Mouse (Mus musculus): ENCODE results near the gene Ttll3. TPM values are rescaled to one million over a fixed set of nuclear protein-coding genes. Genes with fewer than 3 reads are reported as not detected.
A peak's percentile ranks its signal among the peaks of the same experiment; 100 is the strongest.

The Ttll3 gene
- polyA plus RNA-seq, 1 experiment, result 1.9 TPM

GRCm38 (mm10) chr6:113440686-113441085 is 51.6 kb downstream of the Ttll3 start:
- TF ChIP-seq POLR2A (IDR thresholded peaks at IDR 0.05; ENCODE audit: insufficient read length, low read depth) (no peak), MYOG (IDR thresholded peaks at IDR 0.05; ENCODE audit: control insufficient read depth in 1 of 3, insufficient read depth in 1 of 3, insufficient read length in 2 of 3, low read depth in 2 of 3) (no peak), MAX (IDR thresholded peaks at IDR 0.05; ENCODE audit: low read depth) (no peak), TCF3 (IDR thresholded peaks at IDR 0.05; ENCODE audit: insufficient read length, low read depth) (no peak), POLR2AphosphoS2 (IDR thresholded peaks at IDR 0.05; ENCODE audit: insufficient read length, low read depth) (no peak), CEBPB (IDR thresholded peaks at IDR 0.05; ENCODE audit: insufficient read depth, poor library complexity, severe bottlenecking) (no peak), E2F4 (IDR thresholded peaks at IDR 0.05; ENCODE audit: insufficient read depth) (no peak), REST (IDR thresholded peaks at IDR 0.05; ENCODE audit: insufficient read depth, insufficient read length) (no peak), MYOD1 (IDR thresholded peaks at IDR 0.05; ENCODE audit: control insufficient read depth in 1 of 3, insufficient read length in 2 of 3, low read depth in 2 of 3) (no peak), TCF12 (IDR thresholded peaks at IDR 0.05; ENCODE audit: insufficient read depth, poor library complexity, severe bottlenecking) (no peak), SRF (IDR thresholded peaks at IDR 0.05; ENCODE audit: control insufficient read depth, insufficient read length, low read depth) (no peak), USF1 (IDR thresholded peaks at IDR 0.05; ENCODE audit: low read depth) (no peak)
- peaks cover 4% of the 10 kb centered on the region for H3K27me3 ChIP-seq (ENCODE audit: control insufficient read depth, insufficient read depth, insufficient read length)

GRCm38 (mm10) chr6:113441147-113441680 is 52.2 kb downstream of the Ttll3 start:
- Histone ChIP-seq H3ac (ENCODE audit: control insufficient read depth, insufficient read length) (no peak overlapping the region), H3K27me3 (ENCODE audit: control insufficient read depth, insufficient read depth, insufficient read length) (no peaks in the 10 kb centered on the region), H3K4me3 (no peak overlapping the region), H3K79me2 (ENCODE audit: control insufficient read depth, insufficient read depth) (peaks cover 18% of the 10 kb centered on the region), H3K4me2 (ENCODE audit: low read depth) (no peak overlapping the region), H3K36me3 (ENCODE audit: control insufficient read depth, insufficient read depth) (peaks cover under 1% of the 10 kb centered on the region)
- TF ChIP-seq REST (IDR thresholded peaks at IDR 0.05; ENCODE audit: insufficient read depth, insufficient read length) (no peak), E2F4 (IDR thresholded peaks at IDR 0.05; ENCODE audit: insufficient read depth) (no peak), POLR2AphosphoS2 (IDR thresholded peaks at IDR 0.05; ENCODE audit: insufficient read length, low read depth) (no peak), TCF3 (IDR thresholded peaks at IDR 0.05; ENCODE audit: insufficient read length, low read depth) (no peak), MYOD1 (IDR thresholded peaks at IDR 0.05; ENCODE audit: control insufficient read depth in 1 of 3, insufficient read length in 2 of 3, low read depth in 2 of 3) (no peak), MYOG (IDR thresholded peaks at IDR 0.05; ENCODE audit: control insufficient read depth in 1 of 3, insufficient read depth in 1 of 3, insufficient read length in 2 of 3, low read depth in 2 of 3) (no peak), TCF12 (IDR thresholded peaks at IDR 0.05; ENCODE audit: insufficient read depth, poor library complexity, severe bottlenecking) (no peak), MAX (IDR thresholded peaks at IDR 0.05; ENCODE audit: low read depth) (no peak), SRF (IDR thresholded peaks at IDR 0.05; ENCODE audit: control insufficient read depth, insufficient read length, low read depth) (no peak), CEBPB (IDR thresholded peaks at IDR 0.05; ENCODE audit: insufficient read depth, poor library complexity, severe bottlenecking) (no peak), POLR2A (IDR thresholded peaks at IDR 0.05; ENCODE audit: insufficient read length, low read depth) (no peak), USF1 (IDR thresholded peaks at IDR 0.05; ENCODE audit: low read depth) (no peak)

More at GRCm38 (mm10) chr6:113440686-113441085, 51.6 kb downstream of the Ttll3 start:
- H3ac ChIP-seq (ENCODE audit: control insufficient read depth, insufficient read length), result no peak overlapping the region
- H3K4me3 ChIP-seq, result no peak overlapping the region
- H3K36me3 ChIP-seq (ENCODE audit: control insufficient read depth, insufficient read depth), result no peaks in the 10 kb centered on the region
- peaks cover 18% of the 10 kb centered on the region for H3K79me2 ChIP-seq (ENCODE audit: control insufficient read depth, insufficient read depth)
- H3K4me2 ChIP-seq (ENCODE audit: low read depth), result no peak overlapping the region

GRCm38 (mm10) chr6:113442087-113442441 is 53.0 kb downstream of the Ttll3 start:
- TF ChIP-seq MYOG (IDR thresholded peaks at IDR 0.05; ENCODE audit: control insufficient read depth in 1 of 3, insufficient read depth in 1 of 3, insufficient read length in 2 of 3, low read depth in 2 of 3) (no peak), TCF12 (IDR thresholded peaks at IDR 0.05; ENCODE audit: insufficient read depth, poor library complexity, severe bottlenecking) (no peak), MYOD1 (IDR thresholded peaks at IDR 0.05; ENCODE audit: control insufficient read depth in 1 of 3, insufficient read length in 2 of 3, low read depth in 2 of 3) (no peak), TCF3 (IDR thresholded peaks at IDR 0.05; ENCODE audit: insufficient read length, low read depth) (no peak), SRF (IDR thresholded peaks at IDR 0.05; ENCODE audit: control insufficient read depth, insufficient read length, low read depth) (no peak), POLR2A (IDR thresholded peaks at IDR 0.05; ENCODE audit: insufficient read length, low read depth) (no peak), E2F4 (IDR thresholded peaks at IDR 0.05; ENCODE audit: insufficient read depth) (no peak), MAX (IDR thresholded peaks at IDR 0.05; ENCODE audit: low read depth) (no peak), REST (IDR thresholded peaks at IDR 0.05; ENCODE audit: insufficient read depth, insufficient read length) (no peak)
- H3K79me2 ChIP-seq (ENCODE audit: control insufficient read depth, insufficient read depth), result peaks cover 18% of the 10 kb centered on the region
- H3ac ChIP-seq (ENCODE audit: control insufficient read depth, insufficient read length), result peak overlapping the region; percentile 61
- peak overlapping the region; percentile 72 for H3K4me3 ChIP-seq
- peaks cover 8% of the 10 kb centered on the region for H3K36me3 ChIP-seq (ENCODE audit: control insufficient read depth, insufficient read depth)
- H3K27me3 ChIP-seq (ENCODE audit: control insufficient read depth, insufficient read depth, insufficient read length), result no peaks in the 10 kb centered on the region
- H3K4me2 ChIP-seq (ENCODE audit: low read depth), result peak overlapping the region; percentile 93

- H3K36me3 ChIP-seq (ENCODE audit: control insufficient read depth, insufficient read depth), result peaks cover 12% of the 10 kb centered on the region
- peak within 1 kb of the TSS; percentile 93 for H3K4me2 ChIP-seq (ENCODE audit: low read depth)
- peak within 1 kb of the TSS; percentile 72 for H3K4me3 ChIP-seq
- H3K27me3 ChIP-seq (ENCODE audit: control insufficient read depth, insufficient read depth, insufficient read length), result no peaks in the 10 kb centered on the region
- peak within 1 kb of the TSS; percentile 61 for H3ac ChIP-seq (ENCODE audit: control insufficient read depth, insufficient read length)
- peaks cover 18% of the 10 kb centered on the region for H3K79me2 ChIP-seq (ENCODE audit: control insufficient read depth, insufficient read depth)
- 0 out of 2 replicates have a peak, but pooled peaks have one; percentile 31 for TF ChIP-seq CEBPB (IDR thresholded peaks at IDR 0.05; ENCODE audit: insufficient read depth, poor library complexity, severe bottlenecking)
- no peak for TF ChIP-seq TCF12 (IDR thresholded peaks at IDR 0.05; ENCODE audit: insufficient read depth, poor library complexity, severe bottlenecking)
- peak; percentile 78 for TF ChIP-seq POLR2AphosphoS2 (IDR thresholded peaks at IDR 0.05; ENCODE audit: insufficient read length, low read depth)
- peak; percentile 88 for TF ChIP-seq POLR2A (IDR thresholded peaks at IDR 0.05; ENCODE audit: insufficient read length, low read depth)
Observed at GRCm38 (mm10) chr6:113442442-113443090, 53.5 kb downstream of the Ttll3 start, which contains the start of gene Jagn1. Gene Jagn1 (plus strand): TSS chr6:113442569.

All from myocyte (in vitro differentiated cells).